Mouse (Mus musculus) adrenal gland, adult (tissue): ENCODE data around the gene Prkcz.
A peak's percentile ranks its signal among the peaks of the same experiment; 100 is the strongest.

Source experiments
- DNase-seq, 2 experiments: peaks; one replicate each; pipeline ENCODE4 v3.0.0; 2022 to 2023; ENCODE audit warnings: low spot score in 1 of 2; ENCODE audit not compliant: inconsistent age in 2 of 2

The Prkcz gene

DNA sequence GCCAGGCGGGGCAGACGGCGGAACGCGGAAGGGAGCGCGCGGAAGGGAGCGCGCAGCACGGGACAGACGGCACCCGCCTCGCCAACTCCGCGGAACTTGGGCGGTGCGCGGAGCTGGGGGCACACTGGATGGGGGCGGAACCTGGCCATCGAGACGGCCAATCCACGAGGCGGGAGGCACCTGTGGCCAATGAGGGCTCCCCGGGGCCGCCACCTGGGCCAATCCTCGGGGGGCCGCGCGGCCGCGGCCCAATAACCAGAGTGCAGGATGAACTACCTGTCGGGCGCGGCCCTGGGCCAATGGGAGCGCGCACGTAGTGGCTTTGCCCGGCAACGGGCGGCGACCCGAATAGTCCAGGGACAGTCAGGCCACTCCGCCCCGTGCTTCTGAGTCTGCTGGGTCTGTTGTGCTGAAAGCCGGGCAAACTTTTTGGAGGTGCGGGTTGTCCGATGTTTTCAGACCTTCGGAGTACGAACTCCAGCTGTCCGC lies at the start of gene Prkcz:
Gene Prkcz (minus strand): TSS at position 59 of the 489 bp plus-strand sequence.
- peak; percentile 90 to 94 for DNase-seq

- peak; percentile 81 to 85 for DNase-seq
These were observed 48.1 kb upstream of the Prkcz start, which contains the start of gene Cfap74 for GRCm38 (mm10) chr4:155409058-155409776. TSS of gene Cfap74 (plus strand) at chr4:155409190.

DNA sequence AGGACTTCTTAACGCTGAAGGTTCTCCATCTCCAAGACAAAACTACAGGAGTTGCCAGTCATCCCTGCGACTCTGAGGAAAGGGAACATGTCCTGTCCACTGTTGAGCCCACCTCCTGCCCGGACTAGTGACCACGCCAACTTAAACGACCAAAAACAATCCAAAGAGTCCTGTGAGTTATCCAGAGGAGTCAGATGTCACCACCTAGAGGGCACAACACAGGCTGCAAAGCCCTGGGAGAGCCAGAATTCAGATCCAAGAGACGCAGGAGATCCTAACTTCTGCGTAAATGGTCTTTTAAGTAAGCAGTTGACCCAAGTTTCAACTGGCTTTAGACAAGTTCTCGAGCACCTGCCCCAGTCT lies 47.5 kb upstream of the Prkcz start:
- no peak for DNase-seq

DNA sequence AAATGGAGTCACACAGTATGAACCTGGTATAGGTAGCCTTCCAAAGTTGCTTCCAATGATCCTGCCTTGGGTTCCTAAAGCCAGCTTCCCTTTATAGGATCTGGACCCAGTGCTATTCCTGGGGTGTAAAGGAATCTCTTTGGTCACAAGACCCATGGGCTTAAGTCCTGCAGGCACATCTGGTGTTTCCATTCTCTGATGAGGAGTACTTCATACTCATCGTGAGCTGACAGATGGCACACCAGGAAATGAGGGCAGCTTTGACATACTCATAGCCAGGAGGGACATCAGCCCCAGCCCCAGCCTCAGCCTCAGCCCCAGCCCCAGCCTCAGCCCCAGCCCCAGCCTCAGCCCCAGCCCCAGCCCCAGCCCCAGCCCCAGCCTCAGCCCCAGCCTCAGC lies 41.3 kb upstream of the Prkcz start:
- no peak for DNase-seq

DNA sequence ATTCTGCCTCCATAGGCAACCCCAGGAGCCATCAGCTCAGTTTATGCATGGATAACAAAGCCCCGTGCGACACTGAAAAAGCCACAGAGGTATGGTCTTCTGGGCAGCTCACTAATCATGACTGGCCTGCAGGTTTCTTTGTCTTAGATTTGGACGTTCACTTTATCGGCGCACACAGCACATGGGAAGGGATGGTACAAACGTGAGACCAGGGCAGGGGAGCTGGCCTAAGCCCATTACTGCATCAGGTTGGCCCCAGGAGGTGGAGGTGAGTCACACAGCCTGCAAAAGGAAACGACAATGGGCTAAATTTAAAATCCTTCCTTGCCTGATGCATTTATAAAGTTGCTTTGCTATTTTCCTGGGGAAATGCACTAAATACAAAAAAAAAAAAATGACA lies 40.0 kb upstream of the Prkcz start:
- DNase-seq: no peak

GRCm38 (mm10) chr4:155398222-155398540 lies 37.0 kb upstream of the Prkcz start:
- no peak for DNase-seq

GRCm38 (mm10) chr4:155397511-155398221 lies 36.5 kb upstream of the Prkcz start, which contains the start of gene Gabrd:
TSS of gene Gabrd (minus strand) at chr4:155398112.
- peak; percentile 58 to 80 for DNase-seq

GRCm38 (mm10) chr4:155396751-155397150 lies 35.6 kb upstream of the Prkcz start:
- DNase-seq: no peak

- DNase-seq: no peak
These were observed 34.3 kb upstream of the Prkcz start for GRCm38 (mm10) chr4:155395471-155395870.

GRCm38 (mm10) chr4:155387166-155387565 lies 26.0 kb upstream of the Prkcz start:
- no peak for DNase-seq

DNA sequence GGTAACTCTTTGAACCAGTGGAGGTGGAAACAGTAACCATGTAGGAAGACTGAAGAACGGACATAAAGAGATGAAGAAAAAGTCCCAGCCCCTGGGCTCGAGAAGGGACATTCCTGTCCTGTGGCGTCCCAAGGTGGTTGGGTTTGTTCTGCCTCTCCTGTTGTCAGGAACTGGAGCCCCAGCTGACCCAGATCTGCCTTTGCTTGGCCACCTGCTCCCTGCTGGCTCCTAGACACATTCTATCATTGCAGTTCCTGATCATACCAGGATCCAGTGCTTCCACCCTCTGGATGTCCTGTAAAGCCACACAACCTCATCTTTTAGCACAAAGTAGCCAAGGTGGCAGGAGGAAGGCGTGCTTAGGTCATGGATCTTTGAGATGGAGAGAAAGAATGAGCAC lies 22.2 kb upstream of the Prkcz start:
- no peak for DNase-seq

GRCm38 (mm10) chr4:155382752-155383151 lies 21.6 kb upstream of the Prkcz start:
- no peak for DNase-seq

DNA sequence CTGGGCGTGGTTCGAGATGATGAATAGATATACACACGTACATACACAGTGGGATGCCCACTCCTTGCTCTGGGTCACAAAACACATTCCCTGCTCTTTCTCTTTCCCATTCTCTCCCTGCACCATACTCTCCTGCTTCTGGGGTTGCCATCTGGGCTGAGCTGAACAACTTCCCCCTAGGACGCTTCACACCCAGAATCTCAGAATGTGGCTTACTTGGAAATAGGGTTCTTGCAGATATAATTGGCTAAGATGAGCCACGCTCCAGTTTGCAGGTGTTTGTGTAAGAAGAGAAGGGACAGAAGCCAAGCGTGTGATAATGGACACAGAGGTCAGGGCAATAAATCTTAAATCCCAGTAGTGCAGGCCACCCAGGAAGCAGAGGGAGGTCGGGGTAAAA lies 20.8 kb upstream of the Prkcz start:
- DNase-seq: no peak

DNA sequence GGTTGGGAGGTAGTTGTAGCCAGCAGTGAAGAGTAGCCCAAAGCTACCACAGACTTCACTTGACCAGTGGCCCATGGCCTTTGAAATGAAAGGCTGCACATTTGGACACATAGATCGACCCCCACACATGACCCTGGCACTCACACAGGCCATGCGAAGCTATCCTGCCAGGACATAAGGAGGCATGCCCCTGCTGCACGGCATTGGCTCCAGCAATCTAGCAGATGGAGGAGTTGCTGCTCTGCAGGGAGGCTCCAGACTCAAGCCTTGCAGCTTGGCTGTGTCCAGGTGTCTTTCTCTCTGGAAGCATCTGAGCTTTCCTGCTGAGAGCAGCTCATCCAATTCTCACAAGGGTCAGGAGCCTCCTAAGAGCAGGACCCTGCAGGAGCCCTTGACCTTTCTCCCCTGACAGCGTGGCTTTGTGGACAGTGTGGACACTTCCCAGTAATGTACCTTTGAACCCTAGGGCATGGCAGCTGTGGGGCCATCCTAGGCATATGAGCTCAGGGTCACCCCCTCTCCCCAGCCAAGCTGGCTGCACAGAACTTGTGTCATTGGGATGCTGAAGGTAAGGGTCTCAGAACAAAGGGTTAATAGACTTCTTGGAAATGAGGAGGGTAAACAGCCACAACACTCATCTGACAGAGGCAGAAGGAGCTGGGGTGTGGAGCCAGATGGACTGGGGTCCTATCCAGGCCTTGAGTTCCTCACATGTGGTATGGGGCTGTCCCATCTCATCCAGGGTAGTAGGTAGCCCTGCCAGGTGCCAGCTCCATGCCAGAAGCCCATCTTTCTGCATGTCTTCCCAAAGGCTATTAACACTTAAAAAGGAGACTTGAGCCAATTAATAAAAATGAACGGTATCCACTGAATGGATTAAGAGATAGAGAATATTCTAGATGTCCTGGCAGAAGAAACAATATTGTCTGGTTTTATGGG lies 10.9 kb upstream of the Prkcz start:
- DNase-seq: no peak

- no peak for DNase-seq
These were observed 9.9 kb upstream of the Prkcz start for GRCm38 (mm10) chr4:155370737-155371715.

- DNase-seq: peak; percentile 75 to 93
These were observed 7.5 kb upstream of the Prkcz start for GRCm38 (mm10) chr4:155368684-155369083.

DNA sequence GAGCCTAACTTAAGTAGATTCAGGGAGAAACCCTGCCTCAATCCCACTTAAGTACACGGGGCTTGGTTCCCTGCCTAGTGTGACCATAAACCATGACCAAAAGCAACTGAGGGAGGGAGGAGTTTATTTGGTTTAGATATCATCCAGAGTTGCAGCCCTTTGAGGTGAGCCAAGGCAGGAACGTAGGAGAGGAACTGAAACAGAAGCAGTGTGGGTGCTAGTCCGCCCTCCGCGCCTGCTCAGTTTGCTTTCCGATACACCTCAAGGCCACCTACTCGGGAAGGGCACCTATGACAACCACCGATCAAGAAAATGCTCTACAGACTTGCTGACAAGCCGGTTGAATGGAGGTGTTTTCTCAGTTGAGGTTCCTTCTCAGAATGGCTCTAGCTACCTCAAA lies 6.6 kb upstream of the Prkcz start:
- no peak for DNase-seq

DNA sequence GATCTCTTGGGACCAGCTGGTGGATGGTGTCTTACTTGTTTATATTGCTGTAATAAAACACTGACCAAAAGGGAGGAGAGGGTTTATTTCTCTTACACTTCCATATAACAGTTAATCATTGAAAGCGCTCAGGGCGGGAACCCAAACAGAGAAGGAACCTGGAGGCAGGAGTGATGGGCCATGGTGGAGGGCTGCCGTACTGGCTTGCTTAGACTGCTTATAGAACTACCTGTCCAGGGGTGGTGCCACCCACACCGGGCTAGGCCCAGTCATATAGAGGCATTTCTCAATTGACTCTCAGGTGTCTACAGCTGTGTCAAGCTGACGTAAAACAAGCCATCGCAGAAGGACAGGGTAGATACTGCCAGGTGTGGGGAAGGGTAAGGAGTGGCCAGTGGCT lies 5.6 kb upstream of the Prkcz start:
- no peak for DNase-seq

GRCm38 (mm10) chr4:155362443-155362842 lies 1.3 kb upstream of the Prkcz start:
- no peak for DNase-seq

- DNase-seq: no peak
These were observed 305 bp downstream of the Prkcz start for GRCm38 (mm10) chr4:155360856-155361255.
